Mouse (Mus musculus) cerebellum, postnatal 4 days (tissue): ENCODE data around the gene Scn3a.

Experiments used
- DNase-seq, 2 experiments: peaks; one replicate each; pipeline ENCODE4 v3.0.0; 2022; ENCODE audit warnings: low spot score in 2 of 2, mixed read lengths in 1 of 2

Scn3a gene

GRCm38 (mm10) chr2:65413746-65414145, 153.7 kb downstream of the Scn3a start:
- peak in 1 of 2 experiments; percentile 6 for DNase-seq
